Mouse (Mus musculus) heart, embryonic 11.5 days (tissue): ENCODE data around the gene Yes1. TPM values are rescaled to one million over a fixed set of nuclear protein-coding genes. Genes with fewer than 3 reads are reported as not detected.
"Not testable (repeated sequence)": the region's sequence is repeated elsewhere in the genome, so short reads cannot be mapped to it uniquely, and the experiment has no call there.

Source experiments
- ATAC-seq: fragments of 200-750 bp; cut with Nextera tagmentation; replicated peaks from 2 replicates; pipeline ENCODE4 v1.8.0; 2017; ENCODE audit warnings: moderate library complexity; ENCODE audit not compliant: insufficient number of reproducible peaks, low FRiP score, low TSS enrichment
- H3K27ac ChIP-seq: fragments of 300-500 bp; sonication (generic); 2 replicates; pipeline ENCODE4 v1.5.1; 2014; ENCODE audit warnings: mild to moderate bottlenecking, low read depth, low read length
- H3K27me3 ChIP-seq: fragments of 300-500 bp; sonication (generic); 2 replicates; pipeline ENCODE4 v1.6.1; 2014; ENCODE audit warnings: mild to moderate bottlenecking, low read length, mixed read lengths; ENCODE audit not compliant: control insufficient read depth, insufficient read depth
- H3K36me3 ChIP-seq: fragments of 300-500 bp; sonication (generic); 2 replicates; pipeline ENCODE4 v1.6.1; 2014; ENCODE audit warnings: mild to moderate bottlenecking, low read length, moderate library complexity, mixed read lengths; ENCODE audit not compliant: control insufficient read depth, insufficient read depth
- H3K4me1 ChIP-seq: fragments of 300-500 bp; sonication (generic); 2 replicates; pipeline ENCODE4 v1.6.1; 2014; ENCODE audit warnings: low read length; ENCODE audit not compliant: control insufficient read depth, insufficient read depth
- H3K4me2 ChIP-seq: fragments of 300-500 bp; sonication (generic); 2 replicates; pipeline ENCODE4 v1.6.1; 2014; ENCODE audit warnings: mild to moderate bottlenecking, moderate library complexity
- H3K4me3 ChIP-seq: fragments of 300-500 bp; sonication (generic); 2 replicates; pipeline ENCODE4 v1.5.1; 2014; ENCODE audit warnings: low read depth, low read length
- H3K9ac ChIP-seq: fragments of 300-500 bp; sonication (generic); 2 replicates; pipeline ENCODE4 v1.6.1; 2014; ENCODE audit warnings: mild to moderate bottlenecking, low read depth, low read length, moderate library complexity
- H3K9me3 ChIP-seq: fragments of 300-500 bp; sonication (generic); replicated peaks from 2 replicates; pipeline ENCODE4 v1.6.1; 2016; ENCODE audit warnings: low read length; ENCODE audit not compliant: control insufficient read depth
- WGBS: fragments of 180-500 bp; shearing (Covaris S2); extraction: QIAGEN DNeasy Blood & Tissue Kit; methylation state at CpG from one replicate; pipeline ENCODE4 v1.1.7; 2014; ENCODE audit not compliant: insufficient replicate concordance; 5-methylcytosine and 5-hydroxymethylcytosine counted together
- polyA plus RNA-seq: library from polyadenylated mRNA; unstranded; fragments of >200 nt; fragmentation: Nextera tagmentation; extraction: Ambion mirVana; gene quantifications from 2 replicates; pipeline ENCODE4 v1.2.1, GENCODE M21; 2014

Gene Yes1
- polyA plus RNA-seq, 1 experiment from 2014 or later = 26.2 TPM

DNA sequence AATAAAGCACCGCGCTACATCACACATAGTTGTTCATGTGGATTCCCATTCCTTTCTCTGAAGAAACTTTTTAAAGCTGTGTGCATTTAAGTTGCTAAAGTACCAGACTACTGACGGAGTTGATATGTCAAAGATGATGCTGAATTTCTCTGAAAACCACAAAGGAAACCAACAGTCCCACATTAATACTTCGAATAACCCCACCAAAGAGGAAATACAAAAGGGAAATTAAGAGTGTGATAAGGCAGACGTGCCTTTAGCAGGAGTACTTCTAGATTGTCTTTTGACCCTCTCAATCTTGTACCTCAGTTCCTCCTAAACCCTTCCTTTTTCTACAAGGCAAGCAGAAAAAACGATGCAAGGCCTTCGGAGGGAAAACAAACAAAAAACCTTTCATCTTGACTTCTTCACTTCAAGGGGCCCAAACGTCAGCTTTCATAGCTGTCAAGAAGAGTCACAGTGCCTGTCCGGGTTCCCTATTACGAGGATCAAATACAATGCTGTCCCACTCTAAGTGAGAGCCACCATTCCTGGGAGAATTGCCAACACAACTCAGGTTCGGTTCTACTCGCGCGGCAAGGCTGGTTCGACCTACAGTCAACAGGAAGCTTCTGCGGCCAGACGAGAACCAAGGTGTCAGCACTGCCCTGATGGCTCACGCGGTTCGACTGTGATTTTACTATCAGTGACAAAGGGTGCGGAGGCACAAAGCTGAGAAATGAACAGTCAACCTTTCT lies 739 bp upstream of the Yes1 start:
- peak overlapping the region; percentile 74 for H3K4me3 ChIP-seq
- WGBS = 17% methylated on average over 21 of the region's 21 CpGs
- H3K27ac ChIP-seq = peak overlapping the region; percentile 96

DNA sequence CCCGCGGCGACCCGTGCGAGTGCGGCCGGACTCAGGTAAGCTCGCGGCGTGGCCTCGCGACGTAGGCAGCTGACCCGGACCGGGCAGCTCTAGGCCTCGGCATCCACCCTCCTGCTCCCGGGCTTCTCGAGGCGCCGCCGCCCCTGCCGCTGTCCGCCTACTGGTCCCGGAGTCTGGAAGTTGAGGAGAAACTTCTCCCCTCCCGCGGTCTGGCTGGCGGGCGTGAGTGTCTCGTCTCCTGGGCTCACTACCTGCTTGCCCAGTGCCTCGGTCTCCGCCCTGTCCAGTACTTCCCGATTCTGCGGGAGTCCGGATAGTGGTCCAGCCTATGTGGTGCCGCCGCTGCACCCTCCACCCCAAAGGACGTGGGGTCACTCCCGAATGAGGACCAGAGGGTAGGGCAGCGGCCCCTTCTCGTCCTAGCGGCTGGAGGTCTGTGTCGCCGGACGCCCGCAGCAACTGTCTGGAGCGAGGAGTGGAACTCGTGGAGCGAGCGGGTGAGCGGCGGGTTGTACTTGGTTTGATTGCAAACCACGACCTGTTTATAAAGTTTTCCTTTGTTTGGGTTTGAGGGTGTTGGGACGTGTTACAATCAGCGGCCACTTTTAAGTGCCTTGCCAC lies 480 bp downstream of the Yes1 start:
- H3K4me1 ChIP-seq = peaks cover 11% of the 10 kb centered on the region
- peak overlapping the region; percentile 96 for H3K27ac ChIP-seq
- under 1% methylated on average over 45 of the region's 54 CpGs for WGBS
- peak overlapping the region; percentile 74 for H3K4me3 ChIP-seq
- no peaks in the 10 kb centered on the region for H3K9me3 ChIP-seq
- peak overlapping the region; percentile 64 for H3K4me2 ChIP-seq
- ATAC-seq = peak; percentile 73
- no peaks in the 10 kb centered on the region for H3K36me3 ChIP-seq
- no peaks in the 10 kb centered on the region for H3K27me3 ChIP-seq
- peak overlapping the region; percentile 98 for H3K9ac ChIP-seq

More for the DNA sequence above, 739 bp upstream of the Yes1 start:
- peak overlapping the region; percentile 64 for H3K4me2 ChIP-seq
- ATAC-seq = peak; percentile 19; the same call in 1 of the 2 replicates
- H3K27me3 ChIP-seq = no peaks in the 10 kb centered on the region
- H3K4me1 ChIP-seq = peaks cover 11% of the 10 kb centered on the region
- H3K9me3 ChIP-seq = no peaks in the 10 kb centered on the region
- H3K36me3 ChIP-seq = no peaks in the 10 kb centered on the region
- H3K9ac ChIP-seq = peak overlapping the region; percentile 98

DNA sequence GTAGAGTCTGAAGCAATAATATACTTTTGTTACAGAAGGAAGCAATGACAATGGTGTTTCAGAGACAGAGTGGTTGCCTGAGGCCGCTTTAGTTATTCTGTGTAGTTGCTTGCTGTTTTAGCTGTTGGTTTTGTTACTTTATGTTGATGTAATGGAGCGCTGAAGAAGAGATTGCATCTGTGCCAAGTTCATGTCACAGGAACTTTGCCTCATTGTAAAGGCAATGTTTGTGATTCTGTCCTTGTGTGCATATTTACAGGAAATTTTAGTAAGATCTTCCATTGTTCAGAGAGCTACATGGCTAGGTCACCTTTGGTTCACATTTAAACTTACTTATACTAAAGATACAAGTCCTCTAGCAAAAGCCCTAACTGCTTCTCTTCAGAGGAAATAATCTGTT lies 3.3 kb downstream of the Yes1 start:
- no peak for ATAC-seq
- Histone ChIP-seq H3K4me3 (no peak overlapping the region), H3K36me3 (no peaks in the 10 kb centered on the region), H3K27me3 (no peaks in the 10 kb centered on the region), H3K4me2 (peak overlapping the region; percentile 41), H3K9me3 (no peaks in the 10 kb centered on the region), H3K27ac (peak overlapping the region; percentile 64), H3K9ac (0 out of 2 replicates have a peak overlapping the region, but pooled peaks have one; percentile 24), H3K4me1 (peaks cover 11% of the 10 kb centered on the region)
- 74% methylated on average over 2 of the region's 2 CpGs for WGBS

DNA sequence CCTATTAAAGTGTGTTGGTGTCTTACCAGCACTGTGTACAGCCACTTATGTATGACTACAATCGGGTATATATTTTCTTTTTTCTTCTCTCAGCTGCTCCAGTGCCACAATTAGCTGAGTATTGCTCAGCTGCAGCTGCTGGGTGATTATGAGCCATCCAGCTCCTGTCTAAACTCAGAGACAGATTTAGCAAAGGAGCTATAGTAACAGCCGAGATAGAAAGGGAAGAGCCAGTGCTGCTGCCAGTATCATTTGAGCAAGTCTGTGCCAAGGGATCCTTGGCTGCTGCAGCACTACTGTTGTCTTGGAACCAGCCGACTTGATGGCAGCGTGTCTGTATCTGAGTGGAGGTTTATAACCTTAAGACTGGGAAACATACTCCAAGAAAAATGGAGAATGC lies 3.7 kb downstream of the Yes1 start:
- H3K4me1 ChIP-seq = peaks cover 11% of the 10 kb centered on the region
- H3K27me3 ChIP-seq = no peaks in the 10 kb centered on the region
- no peak for ATAC-seq
- WGBS = 62% methylated on average over 4 of the region's 4 CpGs
- 0 out of 2 replicates have a peak overlapping the region, but pooled peaks have one; percentile 24 for H3K9ac ChIP-seq
- H3K27ac ChIP-seq = peak overlapping the region; percentile 64
- no peaks in the 10 kb centered on the region for H3K9me3 ChIP-seq
- peak overlapping the region; percentile 41 for H3K4me2 ChIP-seq
- H3K4me3 ChIP-seq = no peak overlapping the region
- H3K36me3 ChIP-seq = no peaks in the 10 kb centered on the region

DNA sequence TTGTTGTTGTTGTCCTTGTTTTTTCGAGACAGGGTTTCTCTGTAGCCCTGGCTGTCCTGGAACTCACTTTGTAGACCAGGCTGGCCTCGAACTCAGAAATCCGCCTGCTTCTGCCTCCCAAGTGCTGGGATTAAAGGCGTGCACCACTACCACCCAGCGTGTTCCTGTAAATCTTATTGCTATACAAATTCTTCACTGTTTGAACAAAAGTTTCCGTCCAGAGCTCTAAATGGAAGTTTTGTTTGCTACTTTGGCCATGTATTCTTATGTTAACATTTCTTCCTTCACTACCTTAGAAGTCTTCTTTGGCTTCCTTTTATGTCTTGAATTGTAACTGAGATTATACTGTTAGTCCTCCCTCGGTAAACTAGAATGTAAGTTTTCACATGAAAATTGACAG lies 5.5 kb downstream of the Yes1 start:
- not testable (repeated sequence) for H3K9ac ChIP-seq, H3K27ac ChIP-seq, H3K9me3 ChIP-seq, H3K4me2 ChIP-seq, ATAC-seq, H3K36me3 ChIP-seq, H3K27me3 ChIP-seq, H3K4me3 ChIP-seq
- H3K4me1 ChIP-seq = peaks cover 11% of the 10 kb centered on the region
- WGBS = 82% methylated on average over 7 of the region's 7 CpGs

DNA sequence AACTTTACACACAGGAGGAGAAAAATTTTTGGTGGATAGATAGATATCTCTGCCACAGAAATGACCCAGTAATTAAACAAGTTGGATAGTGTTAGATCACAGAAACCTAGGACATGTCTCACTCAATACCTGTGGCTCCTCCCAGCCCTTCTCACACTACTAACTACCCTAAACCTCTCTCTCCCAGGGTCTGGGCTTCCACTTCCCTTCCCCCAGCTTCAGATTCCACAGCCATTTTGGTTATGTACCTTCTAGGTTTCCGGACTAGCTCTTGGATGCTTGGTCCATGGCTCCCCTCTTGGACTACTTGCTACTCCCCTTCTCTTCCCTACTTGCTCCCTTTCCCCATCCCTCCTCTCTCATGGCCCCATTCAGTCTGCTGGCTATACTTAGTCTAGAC lies 6.9 kb downstream of the Yes1 start:
- no peaks in the 10 kb centered on the region for H3K27me3 ChIP-seq
- H3K27ac ChIP-seq = no peak overlapping the region
- H3K4me2 ChIP-seq = no peak overlapping the region
- H3K9me3 ChIP-seq = no peaks in the 10 kb centered on the region
- WGBS = 89% methylated on average over 1 of the region's 1 CpGs
- H3K9ac ChIP-seq = no peak overlapping the region
- no peaks in the 10 kb centered on the region for H3K36me3 ChIP-seq
- no peak for ATAC-seq
- H3K4me1 ChIP-seq = peaks cover 8% of the 10 kb centered on the region
- no peak overlapping the region for H3K4me3 ChIP-seq

DNA sequence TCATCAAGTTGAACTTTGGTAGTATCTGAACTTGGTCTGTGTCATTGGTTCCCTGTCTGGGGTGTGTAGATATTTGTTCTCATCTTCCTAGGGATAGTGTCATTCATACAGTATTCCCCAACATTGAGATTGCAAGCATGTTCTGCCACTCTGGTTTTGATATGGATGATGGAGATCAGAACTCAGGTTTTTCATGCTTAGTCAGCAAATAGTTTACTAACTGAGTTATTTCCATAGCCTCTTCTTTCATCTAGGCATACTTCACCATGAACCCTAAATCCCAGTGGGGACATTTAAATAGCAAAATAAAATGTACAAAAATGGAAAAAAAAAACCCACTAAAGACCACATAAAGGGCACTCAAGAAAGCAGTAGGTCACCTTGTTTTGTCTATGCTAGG lies 12.7 kb downstream of the Yes1 start:
- no peaks in the 10 kb centered on the region for H3K36me3 ChIP-seq
- H3K4me3 ChIP-seq = no peak overlapping the region
- H3K4me2 ChIP-seq = no peak overlapping the region
- H3K27me3 ChIP-seq = no peaks in the 10 kb centered on the region
- no peak overlapping the region for H3K9ac ChIP-seq
- H3K9me3 ChIP-seq = no peaks in the 10 kb centered on the region
- no peaks in the 10 kb centered on the region for H3K4me1 ChIP-seq
- ATAC-seq = no peak
- H3K27ac ChIP-seq = no peak overlapping the region

DNA sequence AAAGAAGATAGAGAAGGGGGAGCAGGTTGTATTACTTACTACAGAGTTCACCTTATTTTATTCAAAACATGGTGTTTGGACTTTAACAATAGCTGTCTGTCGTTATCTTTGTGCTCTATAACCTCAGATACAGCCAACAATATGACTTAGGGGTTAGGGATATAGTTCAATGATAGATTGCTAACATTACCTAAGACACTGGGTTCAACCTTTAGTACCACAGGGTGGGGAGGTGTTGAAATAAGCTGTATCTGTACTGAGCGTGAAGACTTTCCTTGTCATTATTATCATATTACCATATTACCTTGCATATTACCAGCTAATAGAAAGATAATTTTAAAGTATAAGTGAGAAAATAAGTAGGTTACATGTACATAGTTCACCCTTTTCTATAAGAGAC lies 13.8 kb downstream of the Yes1 start:
- no peak overlapping the region for H3K27ac ChIP-seq
- H3K4me3 ChIP-seq = no peak overlapping the region
- no peak for ATAC-seq
- no peak overlapping the region for H3K9ac ChIP-seq
- 90% methylated on average over 2 of the region's 2 CpGs for WGBS
- H3K27me3 ChIP-seq = no peaks in the 10 kb centered on the region
- H3K4me1 ChIP-seq = no peaks in the 10 kb centered on the region
- H3K4me2 ChIP-seq = no peak overlapping the region
- H3K9me3 ChIP-seq = no peaks in the 10 kb centered on the region
- no peaks in the 10 kb centered on the region for H3K36me3 ChIP-seq

DNA sequence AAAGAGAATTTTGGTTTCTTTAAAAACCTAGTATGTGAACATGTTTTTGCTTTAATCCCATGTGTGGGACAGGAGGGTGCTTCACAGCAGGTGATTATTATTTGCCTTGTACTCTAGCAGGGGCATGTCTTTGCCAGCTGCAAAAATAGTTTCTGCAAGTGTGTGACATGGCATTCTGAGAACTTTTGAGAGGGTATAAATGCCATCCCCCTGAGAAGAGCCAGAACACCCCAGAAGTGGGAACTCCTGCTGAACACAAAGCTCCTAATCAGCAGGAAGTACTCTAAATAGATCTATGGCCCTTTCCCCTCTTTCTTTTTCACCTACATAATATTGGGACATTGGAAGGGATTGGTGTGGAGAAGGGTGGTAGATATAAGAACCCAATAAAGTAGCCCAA lies 22.2 kb downstream of the Yes1 start:
- Histone ChIP-seq H3K4me2 (no peak overlapping the region), H3K4me1 (no peaks in the 10 kb centered on the region), H3K36me3 (no peaks in the 10 kb centered on the region), H3K9ac (no peak overlapping the region), H3K27me3 (no peaks in the 10 kb centered on the region), H3K27ac (no peak overlapping the region), H3K4me3 (no peak overlapping the region), H3K9me3 (no peaks in the 10 kb centered on the region)
- ATAC-seq = no peak
